Mouse (Mus musculus) liver, embryonic 16.5 days (tissue): ENCODE results near the gene Foxp1. TPM values are rescaled to one million over a fixed set of nuclear protein-coding genes. Genes with fewer than 3 reads are reported as not detected.

Experiments used
- ATAC-seq: fragments of 200-750 bp; cut with Nextera tagmentation; 2 replicates; pipeline ENCODE4 v1.8.0; 2017; ENCODE audit warnings: low read depth, mild to moderate bottlenecking, moderate number of reproducible peaks, moderate library complexity
- H3K27ac ChIP-seq: fragments of 300-500 bp; sonication (generic); 2 replicates; pipeline ENCODE4 v1.5.1; 2014; ENCODE audit warnings: mild to moderate bottlenecking, low read length
- H3K27me3 ChIP-seq: fragments of 300-500 bp; sonication (generic); 2 replicates; pipeline ENCODE4 v1.6.1; 2014; ENCODE audit warnings: low read depth, low read length, mixed read lengths; ENCODE audit not compliant: control insufficient read depth, insufficient read depth
- H3K36me3 ChIP-seq: fragments of 300-500 bp; sonication (generic); 2 replicates; pipeline ENCODE4 v1.6.1; 2014; ENCODE audit warnings: mild to moderate bottlenecking; ENCODE audit not compliant: control insufficient read depth, insufficient read depth
- H3K4me1 ChIP-seq: fragments of 300-500 bp; sonication (generic); 2 replicates; pipeline ENCODE4 v1.6.1; 2014; ENCODE audit warnings: low read depth, low read length, mixed read lengths; ENCODE audit not compliant: control insufficient read depth
- H3K4me2 ChIP-seq: fragments of 300-500 bp; sonication (generic); 2 replicates; pipeline ENCODE4 v1.6.1; 2014; ENCODE audit warnings: low read depth, low read length, mixed read lengths
- H3K4me3 ChIP-seq: fragments of 300-500 bp; sonication (generic); 2 replicates; pipeline ENCODE4 v1.5.1; 2014; ENCODE audit warnings: low read depth, mild to moderate bottlenecking, low read length
- H3K9ac ChIP-seq: fragments of 300-500 bp; sonication (generic); 2 replicates; pipeline ENCODE4 v1.6.1; 2014; ENCODE audit warnings: low read depth, low read length
- H3K9me3 ChIP-seq: fragments of 300-500 bp; sonication (generic); replicated peaks from 2 replicates; pipeline ENCODE4 v1.6.1; 2016; ENCODE audit warnings: low read length; ENCODE audit not compliant: control insufficient read depth
- WGBS: fragments of 180-500 bp; shearing (Covaris S2); extraction: QIAGEN DNeasy Blood & Tissue Kit; methylation state at CpG from one replicate; pipeline ENCODE4 v1.1.7; 2014; ENCODE audit not compliant: insufficient replicate concordance; 5-methylcytosine and 5-hydroxymethylcytosine counted together
- polyA plus RNA-seq: library from polyadenylated mRNA; unstranded; fragments of >200 nt; fragmentation: Nextera tagmentation; extraction: Ambion mirVana; gene quantifications from 2 replicates; pipeline ENCODE4 v1.2.1, GENCODE M21; 2015

Foxp1 gene
- polyA plus RNA-seq, 1 experiment from 2014 or later: 13.6 TPM

GRCm38 (mm10) chr6:99186569-99186968 is 336.0 kb downstream of the Foxp1 start:
- H3K27me3 ChIP-seq: no peaks in the 10 kb centered on the region
- 72% methylated on average over 7 of the region's 7 CpGs for WGBS
- no peaks in the 10 kb centered on the region for H3K9me3 ChIP-seq
- H3K27ac ChIP-seq: no peak overlapping the region
- H3K4me1 ChIP-seq: peaks cover 2% of the 10 kb centered on the region; the same call in 1 of the 2 replicates
- no peak overlapping the region for H3K4me3 ChIP-seq
- ATAC-seq: no peak
- H3K4me2 ChIP-seq: no peak overlapping the region
- H3K36me3 ChIP-seq: no peaks in the 10 kb centered on the region
- H3K9ac ChIP-seq: no peak overlapping the region

- ATAC-seq: peak; percentile 16; the same call in 1 of the 2 replicates
- Histone ChIP-seq H3K4me2 (no peak overlapping the region), H3K4me1 (no peaks in the 10 kb centered on the region), H3K4me3 (no peak overlapping the region), H3K36me3 (no peaks in the 10 kb centered on the region), H3K27me3 (no peaks in the 10 kb centered on the region), H3K9me3 (no peaks in the 10 kb centered on the region), H3K9ac (no peak overlapping the region), H3K27ac (no peak overlapping the region)
- 22% methylated on average over 2 of the region's 2 CpGs for WGBS
Observed at GRCm38 (mm10) chr6:99185797-99186196, 336.7 kb downstream of the Foxp1 start.

- H3K36me3 ChIP-seq: no peaks in the 10 kb centered on the region
- no peak for ATAC-seq
- 72% methylated on average over 5 of the region's 5 CpGs for WGBS
- H3K27me3 ChIP-seq: no peaks in the 10 kb centered on the region
- H3K9ac ChIP-seq: no peak overlapping the region
- no peak overlapping the region for H3K4me2 ChIP-seq
- no peak overlapping the region for H3K4me3 ChIP-seq
- no peaks in the 10 kb centered on the region for H3K4me1 ChIP-seq
- H3K9me3 ChIP-seq: no peaks in the 10 kb centered on the region
- H3K27ac ChIP-seq: no peak overlapping the region
Observed at GRCm38 (mm10) chr6:99184051-99184450, 338.5 kb downstream of the Foxp1 start.

GRCm38 (mm10) chr6:99182777-99183176 is 339.7 kb downstream of the Foxp1 start:
- H3K27me3 ChIP-seq: no peaks in the 10 kb centered on the region
- no peak overlapping the region for H3K9ac ChIP-seq
- WGBS: 72% methylated on average over 4 of the region's 4 CpGs
- H3K27ac ChIP-seq: no peak overlapping the region
- no peaks in the 10 kb centered on the region for H3K4me1 ChIP-seq
- no peak overlapping the region for H3K4me3 ChIP-seq
- no peaks in the 10 kb centered on the region for H3K36me3 ChIP-seq
- no peak overlapping the region for H3K4me2 ChIP-seq
- no peaks in the 10 kb centered on the region for H3K9me3 ChIP-seq
- no peak for ATAC-seq

GRCm38 (mm10) chr6:99176216-99176615 is 346.3 kb downstream of the Foxp1 start:
- Histone ChIP-seq H3K36me3 (no peaks in the 10 kb centered on the region), H3K4me1 (peaks cover 9% of the 10 kb centered on the region), H3K27ac (no peak overlapping the region), H3K9ac (no peak overlapping the region), H3K27me3 (no peaks in the 10 kb centered on the region), H3K4me2 (no peak overlapping the region), H3K4me3 (no peak overlapping the region), H3K9me3 (no peaks in the 10 kb centered on the region)
- no peak for ATAC-seq
- WGBS: 69% methylated on average over 3 of the region's 3 CpGs

GRCm38 (mm10) chr6:99175377-99175776 is 347.1 kb downstream of the Foxp1 start:
- Histone ChIP-seq H3K27me3 (no peaks in the 10 kb centered on the region), H3K9me3 (no peaks in the 10 kb centered on the region), H3K27ac (peak overlapping the region; percentile 23; the same call in 1 of the 2 replicates), H3K9ac (no peak overlapping the region), H3K4me1 (peaks cover 9% of the 10 kb centered on the region), H3K36me3 (no peaks in the 10 kb centered on the region), H3K4me3 (no peak overlapping the region), H3K4me2 (no peak overlapping the region)
- WGBS: 47% methylated on average over 5 of the region's 5 CpGs
- peak; percentile 66 for ATAC-seq

- Histone ChIP-seq H3K36me3 (no peaks in the 10 kb centered on the region), H3K9ac (no peak overlapping the region), H3K27ac (peak overlapping the region; percentile 61), H3K9me3 (no peaks in the 10 kb centered on the region), H3K4me1 (peaks cover 9% of the 10 kb centered on the region), H3K4me2 (peak overlapping the region; percentile 6; the same call in 1 of the 2 replicates), H3K27me3 (no peaks in the 10 kb centered on the region), H3K4me3 (no peak overlapping the region)
- ATAC-seq: no peak
- WGBS: 51% methylated on average over 2 of the region's 2 CpGs
Observed at GRCm38 (mm10) chr6:99173902-99174210, 348.7 kb downstream of the Foxp1 start.

- H3K9me3 ChIP-seq: no peaks in the 10 kb centered on the region
- H3K4me2 ChIP-seq: peak overlapping the region; percentile 37; the same call in 1 of the 2 replicates
- H3K4me3 ChIP-seq: peak overlapping the region; percentile 26
- no peaks in the 10 kb centered on the region for H3K36me3 ChIP-seq
- H3K4me1 ChIP-seq: peaks cover 9% of the 10 kb centered on the region
- 35% methylated on average over 14 of the region's 14 CpGs for WGBS
- peak; percentile 33; the same call in 1 of the 2 replicates for ATAC-seq
- peak overlapping the region; percentile 82 for H3K27ac ChIP-seq
- H3K27me3 ChIP-seq: no peaks in the 10 kb centered on the region
- 0 out of 2 replicates have a peak overlapping the region, but pooled peaks have one; percentile 16 for H3K9ac ChIP-seq
Observed at GRCm38 (mm10) chr6:99173066-99173901, 349.2 kb downstream of the Foxp1 start.

- Histone ChIP-seq H3K4me1 (peaks cover 9% of the 10 kb centered on the region), H3K4me2 (peak overlapping the region; percentile 37), H3K27ac (peak overlapping the region; percentile 82), H3K9ac (no peak overlapping the region), H3K9me3 (no peaks in the 10 kb centered on the region), H3K36me3 (no peaks in the 10 kb centered on the region), H3K4me3 (no peak overlapping the region; the same call in 1 of the 2 replicates), H3K27me3 (no peaks in the 10 kb centered on the region)
- ATAC-seq: no peak
- 41% methylated on average over 6 of the region's 6 CpGs for WGBS
Observed at GRCm38 (mm10) chr6:99172589-99172986, 349.9 kb downstream of the Foxp1 start.
